Mouse (Mus musculus): ENCODE results near the gene Slc25a53. TPM values are rescaled to one million over a fixed set of nuclear protein-coding genes. Genes with fewer than 3 reads are reported as not detected.

Gene Slc25a53
- total and polyA plus RNA-seq, 3 experiments: 3.1 to 3.5 (median 3.3) TPM

GRCm38 (mm10) chrX:136986039-136986438 lies 52.1 kb downstream of the Slc25a53 start (continued):
- TF ChIP-seq USF1 (IDR thresholded peaks at IDR 0.05; ENCODE audit: low read depth, low read length): no peak
- no peak for TF ChIP-seq HCFC1 (IDR thresholded peaks at IDR 0.05; ENCODE audit: low read depth, low read length)
- no peak for TF ChIP-seq ZC3H11A (IDR thresholded peaks at IDR 0.05; ENCODE audit: low read depth, low read length)
- TF ChIP-seq POLR2AphosphoS2 (IDR thresholded peaks at IDR 0.05; ENCODE audit: low read depth, low read length): no peak
- no peak for TF ChIP-seq GABPA (IDR thresholded peaks at IDR 0.05; ENCODE audit: insufficient replicate concordance, low read depth, low read length)
- TF ChIP-seq MYC (IDR thresholded peaks at IDR 0.05; ENCODE audit: low read depth, low read length): peak; percentile 89
- peak; percentile 57; the same call in 1 of the 2 replicates for TF ChIP-seq MEF2A (IDR thresholded peaks at IDR 0.05; ENCODE audit: borderline replicate concordance, low read depth, low read length)
- TF ChIP-seq MXI1 (IDR thresholded peaks at IDR 0.05; ENCODE audit: low read depth, low read length): peak; percentile 45; the same call in 1 of the 2 replicates
- peak; percentile 63; the same call in 1 of the 2 replicates for TF ChIP-seq ELF1 (IDR thresholded peaks at IDR 0.05; ENCODE audit: low read depth, low read length)
- no peak for TF ChIP-seq KAT2A (IDR thresholded peaks at IDR 0.05; ENCODE audit: insufficient replicate concordance, low read length)

- Histone ChIP-seq H3K4me1 (ENCODE audit: control insufficient read depth in 1 of 2, insufficient read depth in 2 of 2) (peaks cover 0 to 19% of the 10 kb centered on the region in 2 experiments; a peak in 1 of 4 replicates), H3K9ac (ENCODE audit: insufficient read depth, low read depth) (no peak overlapping the region), H3K27me3 (replicated peaks) (no peaks in the 10 kb centered on the region), H3K79me2 (replicated peaks; ENCODE audit: control insufficient read depth, extremely low read depth, insufficient read depth, poor library complexity, severe bottlenecking) (no peaks in the 10 kb centered on the region), H3K4me2 (ENCODE audit: insufficient read depth, low read depth, poor library complexity, severe bottlenecking) (no peak overlapping the region), H3K9me3 (replicated peaks; ENCODE audit: low read length) (no peaks in the 10 kb centered on the region), H3K4me3 (replicated peaks in 1 of 3; ENCODE audit: low read depth in 2 of 3, low read length in 2 of 3, poor library complexity in 1 of 3) (no peak overlapping the region), H3K36me3 (replicated peaks in 1 of 2; ENCODE audit: control insufficient read depth in 1 of 2, insufficient read depth in 1 of 2, low read length in 1 of 2) (no peaks in the 10 kb centered on the region), H3K27ac (ENCODE audit: insufficient read depth, low read depth) (no peak overlapping the region)
- TF ChIP-seq CTCF (conservative IDR thresholded peaks at IDR 0.05 in 1 of 2, IDR thresholded peaks at IDR 0.05 in 1 of 2; ENCODE audit: low read depth in 2 of 2, low read length in 2 of 2): peak in 1 of 2 experiments; percentile 70; a peak in 2 of 4 replicates
- no peak for TF ChIP-seq USF2 (conservative IDR thresholded peaks at IDR 0.05; ENCODE audit: low read depth, low read length)
- no peak for TF ChIP-seq ZNF384 (IDR thresholded peaks at IDR 0.05; ENCODE audit: low read depth, low read length)
- no peak for TF ChIP-seq MAFK (IDR thresholded peaks at IDR 0.05; ENCODE audit: insufficient replicate concordance, low read length)
- TF ChIP-seq SMC3 (IDR thresholded peaks at IDR 0.05; ENCODE audit: low read depth, low read length): peak; percentile 77
- TF ChIP-seq CHD1 (IDR thresholded peaks at IDR 0.05; ENCODE audit: low read depth, low read length): no peak
- no peak for TF ChIP-seq MAX (IDR thresholded peaks at IDR 0.05; ENCODE audit: low read length)
- TF ChIP-seq CHD2 (IDR thresholded peaks at IDR 0.05; ENCODE audit: low read length): no peak
- TF ChIP-seq POLR2AphosphoS2 (IDR thresholded peaks at IDR 0.05; ENCODE audit: low read depth, low read length): no peak
- TF ChIP-seq MAZ (IDR thresholded peaks at IDR 0.05; ENCODE audit: low read depth, low read length): no peak
- TF ChIP-seq USF1 (IDR thresholded peaks at IDR 0.05; ENCODE audit: low read depth, low read length): no peak
- TF ChIP-seq RAD21 (IDR thresholded peaks at IDR 0.05; ENCODE audit: low read depth, low read length): peak; percentile 69
- TF ChIP-seq TBP (conservative IDR thresholded peaks at IDR 0.05; ENCODE audit: low read depth, low read length): no peak
- TF ChIP-seq ELF1 (IDR thresholded peaks at IDR 0.05; ENCODE audit: low read depth, low read length): no peak
- dilution Hi-C loops (cut with MboI; ENCODE audit: extremely low pct_ligation_motif_present, extremely low pct_unique_long_range_greater_than_20kb, low sequenced_read_pairs) (no loop called here), in situ Hi-C loops (cut with MboI; ENCODE audit: low pct_ligation_motif_present, low pct_unique_long_range_greater_than_20kb, low sequenced_read_pairs) (loop anchor here (5.0 kb wide), 1 partner anchor 39 kb away; no protein-coding TSS in a partner anchor)
- DNase-seq (ENCODE audit: extremely low read depth): no peak
Measured at GRCm38 (mm10) chrX:136978616-136979015, 59.5 kb downstream of the Slc25a53 start.

Data from CH12.LX (cell line).